Mouse (Mus musculus): Measurements from ENCODE around the gene Samd10. TPM values are rescaled to one million over a fixed set of nuclear protein-coding genes. Genes with fewer than 3 reads are reported as not detected.

Samd10 gene
- polyA plus RNA-seq, 1 experiment from 2014 or later: 12.4 TPM

DNA sequence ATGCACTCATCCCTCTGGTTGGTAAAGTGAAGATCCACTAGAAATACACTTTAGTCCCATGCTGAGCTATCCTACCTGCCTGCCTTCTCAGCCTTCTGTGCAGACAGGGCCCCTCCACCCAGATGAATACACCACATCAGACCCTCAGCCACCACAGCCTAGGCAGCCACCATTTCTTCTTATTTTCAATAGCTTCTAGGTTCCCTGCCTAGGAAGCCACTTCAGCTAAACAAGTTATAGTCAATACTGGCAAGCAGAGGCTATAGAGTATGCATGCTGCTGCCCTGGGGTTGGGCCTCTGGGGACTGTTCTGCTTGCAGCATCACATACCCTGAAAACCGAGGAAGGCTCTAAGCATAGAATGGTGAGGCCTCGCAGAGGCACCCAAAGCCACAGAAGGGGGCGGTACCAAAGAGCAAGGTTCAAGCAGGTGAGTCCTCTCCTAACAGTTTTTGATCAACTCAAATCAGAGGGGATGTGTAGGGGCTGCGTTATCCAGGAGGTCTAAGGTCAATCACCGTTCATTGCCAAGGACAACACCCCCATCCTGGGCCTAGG is 7.4 kb downstream of the Samd10 start, which contains the start of gene Prpf6:
Gene Prpf6 (plus strand): TSS at position 341 of the 558 bp plus-strand sequence.
- WGBS: 18% methylated on average over 5 of the region's 5 CpGs
- peaks cover 42% of the 10 kb centered on the region for H3K36me3 ChIP-seq
- ATAC-seq (ENCODE audit: insufficient number of reproducible peaks, low FRiP score): peak; percentile 16; the same call in 1 of the 2 replicates
- peaks cover 16% of the 10 kb centered on the region for H3K4me1 ChIP-seq (replicated peaks)
- peak within 1 kb of the TSS; percentile 93 for H3K9ac ChIP-seq
- peak within 1 kb of the TSS; percentile 83 for H3K4me3 ChIP-seq
- no peaks in the 10 kb centered on the region for H3K27me3 ChIP-seq (replicated peaks)
- peak within 1 kb of the TSS; percentile 84 for H3K4me2 ChIP-seq
- no peaks in the 10 kb centered on the region for H3K9me3 ChIP-seq (replicated peaks)
- H3K27ac ChIP-seq (ENCODE audit: poor library complexity, severe bottlenecking): peak within 1 kb of the TSS; percentile 73; the same call in 1 of the 2 replicates

- WGBS: 80% methylated on average over 5 of the region's 5 CpGs
- Histone ChIP-seq H3K4me2 (no peak overlapping the region), H3K27me3 (replicated peaks) (no peaks in the 10 kb centered on the region)
Measured at GRCm38 (mm10) chr2:181590471-181590870, 8.5 kb downstream of the Samd10 start.

GRCm38 (mm10) chr2:181589732-181590105 is 9.3 kb downstream of the Samd10 start:
- 95% methylated on average over 9 of the region's 9 CpGs for WGBS
- Histone ChIP-seq H3K9me3 (replicated peaks) (no peaks in the 10 kb centered on the region), H3K4me3 (no peak overlapping the region), H3K9ac (no peak overlapping the region), H3K4me1 (replicated peaks) (peaks cover 16% of the 10 kb centered on the region), H3K36me3 (peaks cover 57% of the 10 kb centered on the region), H3K27ac (ENCODE audit: poor library complexity, severe bottlenecking) (no peak overlapping the region), H3K4me2 (no peak overlapping the region), H3K27me3 (replicated peaks) (no peaks in the 10 kb centered on the region)
- ATAC-seq (ENCODE audit: insufficient number of reproducible peaks, low FRiP score): no peak

More at GRCm38 (mm10) chr2:181590471-181590870, 8.5 kb downstream of the Samd10 start:
- H3K9ac ChIP-seq: no peak overlapping the region
- H3K4me1 ChIP-seq (replicated peaks): peaks cover 16% of the 10 kb centered on the region
- peaks cover 50% of the 10 kb centered on the region for H3K36me3 ChIP-seq
- H3K9me3 ChIP-seq (replicated peaks): no peaks in the 10 kb centered on the region
- no peak for ATAC-seq (ENCODE audit: insufficient number of reproducible peaks, low FRiP score)
- no peak overlapping the region for H3K27ac ChIP-seq (ENCODE audit: poor library complexity, severe bottlenecking)
- H3K4me3 ChIP-seq: no peak overlapping the region

DNA sequence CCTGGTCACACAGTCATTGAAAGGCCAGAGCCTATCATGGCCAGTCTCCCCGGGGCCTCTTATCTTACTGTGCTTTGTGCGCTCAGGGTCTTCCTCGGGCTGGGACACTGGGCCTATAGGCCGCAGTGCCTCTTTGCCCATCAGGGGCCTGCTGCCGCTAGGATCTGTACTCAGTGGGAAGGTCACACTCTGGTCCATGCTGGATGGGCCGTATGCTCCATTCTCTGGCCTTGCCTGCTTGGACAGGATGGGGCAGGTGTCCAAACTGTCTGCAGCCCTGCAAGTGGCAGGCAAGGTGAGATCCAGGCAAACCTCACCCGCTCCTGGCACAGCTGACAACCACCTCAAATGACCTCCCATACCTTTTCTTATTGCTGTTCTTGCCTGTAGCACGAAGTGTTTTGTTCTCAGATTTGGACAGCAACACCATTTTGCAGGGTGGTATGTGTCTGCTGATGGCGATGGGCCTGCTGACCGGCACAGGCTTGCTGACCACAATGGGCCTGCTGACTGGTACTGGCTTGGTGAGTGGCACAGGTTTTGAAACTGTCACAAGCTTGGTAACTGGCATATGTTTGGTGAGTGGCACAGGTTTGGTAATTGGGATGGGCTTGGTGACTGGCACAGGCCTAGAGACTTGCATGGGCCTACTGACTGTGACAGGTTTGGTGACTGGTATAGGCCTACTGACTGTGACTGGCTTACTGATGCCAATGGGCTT is 9.8 kb downstream of the Samd10 start:
- Histone ChIP-seq H3K9me3 (replicated peaks) (no peaks in the 10 kb centered on the region), H3K27me3 (replicated peaks) (no peaks in the 10 kb centered on the region), H3K36me3 (peaks cover 62% of the 10 kb centered on the region), H3K4me3 (no peak overlapping the region), H3K4me2 (no peak overlapping the region), H3K9ac (no peak overlapping the region), H3K4me1 (replicated peaks) (peaks cover 16% of the 10 kb centered on the region), H3K27ac (ENCODE audit: poor library complexity, severe bottlenecking) (no peak overlapping the region)
- 82% methylated on average over 10 of the region's 10 CpGs for WGBS
- ATAC-seq (ENCODE audit: insufficient number of reproducible peaks, low FRiP score): no peak

GRCm38 (mm10) chr2:181588229-181588780 is 10.7 kb downstream of the Samd10 start:
- peaks cover 70% of the 10 kb centered on the region for H3K36me3 ChIP-seq
- no peaks in the 10 kb centered on the region for H3K27me3 ChIP-seq (replicated peaks)
- no peak overlapping the region for H3K4me2 ChIP-seq
- no peak for ATAC-seq (ENCODE audit: insufficient number of reproducible peaks, low FRiP score)
- H3K9me3 ChIP-seq (replicated peaks): no peaks in the 10 kb centered on the region
- H3K9ac ChIP-seq: no peak overlapping the region
- H3K27ac ChIP-seq (ENCODE audit: poor library complexity, severe bottlenecking): no peak overlapping the region
- no peak overlapping the region for H3K4me3 ChIP-seq
- WGBS: 87% methylated on average over 11 of the region's 11 CpGs
- H3K4me1 ChIP-seq (replicated peaks): peaks cover 16% of the 10 kb centered on the region

- Histone ChIP-seq H3K27ac (ENCODE audit: poor library complexity, severe bottlenecking) (no peak overlapping the region), H3K4me2 (no peak overlapping the region), H3K4me3 (no peak overlapping the region), H3K4me1 (replicated peaks) (peaks cover 11% of the 10 kb centered on the region), H3K27me3 (replicated peaks) (no peaks in the 10 kb centered on the region), H3K9ac (no peak overlapping the region), H3K9me3 (replicated peaks) (no peaks in the 10 kb centered on the region), H3K36me3 (peaks cover 70% of the 10 kb centered on the region)
- 81% methylated on average over 6 of the region's 6 CpGs for WGBS
- no peak for ATAC-seq (ENCODE audit: insufficient number of reproducible peaks, low FRiP score)
Measured at GRCm38 (mm10) chr2:181587796-181588195, 11.2 kb downstream of the Samd10 start.

GRCm38 (mm10) chr2:181586124-181586523 is 12.9 kb downstream of the Samd10 start:
- ATAC-seq (ENCODE audit: insufficient number of reproducible peaks, low FRiP score): no peak
- 90% methylated on average over 3 of the region's 3 CpGs for WGBS
- no peaks in the 10 kb centered on the region for H3K27me3 ChIP-seq (replicated peaks)
- peaks cover 1% of the 10 kb centered on the region; the same call in 1 of the 2 replicates for H3K4me1 ChIP-seq (replicated peaks)
- no peak overlapping the region for H3K4me3 ChIP-seq
- no peak overlapping the region for H3K9ac ChIP-seq
- no peak overlapping the region for H3K4me2 ChIP-seq
- no peaks in the 10 kb centered on the region for H3K9me3 ChIP-seq (replicated peaks)
- H3K27ac ChIP-seq (ENCODE audit: poor library complexity, severe bottlenecking): no peak overlapping the region
- peaks cover 70% of the 10 kb centered on the region for H3K36me3 ChIP-seq

DNA sequence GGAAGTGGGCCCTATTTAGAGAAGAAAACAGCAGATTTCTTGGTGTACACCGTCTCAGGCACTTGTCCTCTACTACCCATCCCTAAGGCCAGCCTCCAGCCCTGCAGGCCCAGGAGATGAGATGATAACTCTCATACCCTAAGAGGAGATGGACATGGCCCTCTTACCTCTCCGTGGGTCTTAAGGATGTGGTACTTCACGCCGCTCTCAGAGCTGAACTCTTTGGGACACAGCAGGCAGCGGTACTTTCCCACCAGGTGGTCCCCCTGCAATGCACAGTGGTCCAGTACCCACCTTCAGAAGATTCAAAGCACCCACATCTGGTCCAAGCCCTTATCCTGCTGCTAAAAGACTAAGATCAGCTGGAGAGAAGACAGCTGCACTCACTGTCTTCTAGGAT is 13.5 kb downstream of the Samd10 start:
- Histone ChIP-seq H3K9ac (no peak overlapping the region), H3K27ac (ENCODE audit: poor library complexity, severe bottlenecking) (no peak overlapping the region), H3K4me1 (replicated peaks) (peaks cover 3% of the 10 kb centered on the region), H3K27me3 (replicated peaks) (no peaks in the 10 kb centered on the region), H3K9me3 (replicated peaks) (no peaks in the 10 kb centered on the region), H3K4me3 (no peak overlapping the region), H3K36me3 (peaks cover 69% of the 10 kb centered on the region), H3K4me2 (no peak overlapping the region)
- 85% methylated on average over 5 of the region's 5 CpGs for WGBS
- no peak for ATAC-seq (ENCODE audit: insufficient number of reproducible peaks, low FRiP score)

DNA sequence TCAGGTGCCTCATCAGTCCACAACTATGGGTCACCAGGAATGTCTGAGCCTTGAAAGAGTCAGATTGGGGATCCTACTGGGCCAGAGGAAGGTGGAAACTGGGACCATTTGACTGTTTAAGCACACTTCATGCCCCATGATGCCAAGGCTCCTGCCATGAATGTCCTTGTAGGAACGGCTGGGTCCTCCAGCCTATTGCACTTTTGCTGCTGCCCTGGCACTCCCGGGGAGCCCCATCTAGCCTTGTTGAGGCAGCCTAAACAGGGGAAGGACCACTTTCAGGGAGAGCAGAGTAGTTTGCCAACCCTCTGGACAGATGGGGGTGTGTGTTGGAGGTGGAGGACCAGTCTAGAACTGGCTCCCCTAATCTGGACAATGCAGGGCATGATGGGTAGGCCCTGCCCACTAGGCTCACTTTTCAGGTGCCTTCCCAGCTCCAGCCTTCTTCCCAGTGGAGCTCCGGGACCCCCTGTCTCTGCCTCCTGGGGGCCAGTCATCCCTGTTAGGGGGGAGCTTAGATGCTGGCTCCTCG is 14.5 kb downstream of the Samd10 start, which contains the start of gene Uckl1:
Gene Uckl1 (minus strand): TSS at position 482 of the 532 bp plus-strand sequence.
- no peak within 1 kb of the TSS for H3K4me2 ChIP-seq

DNA sequence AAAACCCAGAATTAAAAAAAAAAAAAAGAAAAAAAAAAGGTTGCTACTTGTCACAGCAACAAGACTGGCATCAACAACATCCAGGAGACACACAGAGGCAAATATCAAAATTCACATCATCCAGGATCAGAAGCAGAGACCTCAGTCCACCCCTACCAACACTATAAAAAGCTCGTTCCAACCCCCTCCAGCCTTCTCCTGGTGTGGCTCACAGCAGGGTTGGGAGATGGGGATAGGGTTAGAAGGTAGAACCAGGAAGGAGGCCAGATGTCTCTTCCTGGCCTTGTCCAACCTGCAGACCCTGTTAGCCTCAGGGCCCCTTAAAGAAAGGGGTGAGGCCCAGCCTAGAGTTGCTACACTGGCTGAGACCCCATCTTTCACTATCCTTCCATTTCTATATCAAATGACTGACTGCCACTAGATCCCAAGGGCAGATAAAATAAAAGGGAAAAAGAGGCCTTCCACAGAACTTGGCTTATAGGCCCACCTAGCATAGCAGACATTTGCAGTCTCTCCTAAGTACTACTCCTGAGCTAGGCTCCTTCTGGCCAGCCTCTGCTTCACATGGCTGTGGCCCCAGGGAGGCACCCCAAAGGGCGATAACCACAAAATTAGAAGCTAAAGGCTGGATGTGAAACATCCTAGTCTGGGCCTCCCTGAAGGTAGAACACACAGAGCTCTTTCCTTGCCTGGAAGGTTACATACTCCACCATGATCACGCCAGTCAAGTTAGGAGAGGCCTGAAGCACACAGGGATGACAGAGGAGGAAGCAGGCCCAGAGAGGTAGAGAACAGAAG is 15.4 kb downstream of the Samd10 start:
- Histone ChIP-seq H3K27me3 (replicated peaks) (no peaks in the 10 kb centered on the region), H3K4me3 (no peak overlapping the region), H3K9ac (no peak overlapping the region), H3K9me3 (replicated peaks) (no peaks in the 10 kb centered on the region), H3K4me2 (no peak overlapping the region), H3K27ac (ENCODE audit: poor library complexity, severe bottlenecking) (no peak overlapping the region), H3K4me1 (replicated peaks) (peaks cover 21% of the 10 kb centered on the region), H3K36me3 (peaks cover 51% of the 10 kb centered on the region)
- ATAC-seq (ENCODE audit: insufficient number of reproducible peaks, low FRiP score): no peak
- WGBS: 87% methylated on average over 3 of the region's 3 CpGs

More for the DNA sequence above, 14.5 kb downstream of the Samd10 start, which contains the start of gene Uckl1:
- Histone ChIP-seq H3K9ac (no peak within 1 kb of the TSS), H3K9me3 (replicated peaks) (no peaks in the 10 kb centered on the region), H3K27me3 (replicated peaks) (no peaks in the 10 kb centered on the region), H3K4me1 (replicated peaks) (peaks cover 13% of the 10 kb centered on the region), H3K27ac (ENCODE audit: poor library complexity, severe bottlenecking) (no peak within 1 kb of the TSS), H3K36me3 (peaks cover 59% of the 10 kb centered on the region), H3K4me3 (no peak within 1 kb of the TSS)
- 87% methylated on average over 4 of the region's 4 CpGs for WGBS
- no peak for ATAC-seq (ENCODE audit: insufficient number of reproducible peaks, low FRiP score)

All from heart, embryonic 12.5 days (tissue).